Mouse (Mus musculus): ENCODE measurements around the gene Sdr9c7. TPM values are rescaled to one million over a fixed set of nuclear protein-coding genes. Genes with fewer than 3 reads are reported as not detected.
"Not testable (repeated sequence)": the region's sequence is repeated elsewhere in the genome, so short reads cannot be mapped to it uniquely, and the experiment has no call there.

Gene Sdr9c7
- total RNA-seq (2021): not detected
- long read RNA-seq: 0 reads

DNA sequence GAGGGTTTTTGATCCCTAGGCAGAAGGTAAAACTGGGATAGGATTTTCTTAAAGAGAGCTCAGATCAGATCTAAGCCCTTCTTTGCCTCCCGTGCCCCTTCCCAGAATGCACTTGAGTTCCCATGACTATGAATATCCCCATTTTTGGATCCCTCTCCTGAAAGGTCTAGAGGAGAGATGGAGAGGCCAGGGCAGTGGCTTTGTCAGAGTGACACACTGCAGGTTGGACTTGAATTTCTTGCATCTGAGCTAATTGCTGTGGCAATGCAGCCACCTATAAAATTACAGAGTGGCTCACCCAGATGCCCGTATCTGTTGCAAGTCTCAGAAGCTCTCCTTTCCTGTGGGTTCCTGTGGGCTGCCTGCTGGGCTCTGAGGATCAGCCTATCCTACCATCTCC lies at the start of gene Sdr9c7:
Gene Sdr9c7 (plus strand): TSS at position 301 of the 400 bp plus-strand sequence.
- DNase-seq (ENCODE audit: low spot score in 2 of 2): no peak

DNA sequence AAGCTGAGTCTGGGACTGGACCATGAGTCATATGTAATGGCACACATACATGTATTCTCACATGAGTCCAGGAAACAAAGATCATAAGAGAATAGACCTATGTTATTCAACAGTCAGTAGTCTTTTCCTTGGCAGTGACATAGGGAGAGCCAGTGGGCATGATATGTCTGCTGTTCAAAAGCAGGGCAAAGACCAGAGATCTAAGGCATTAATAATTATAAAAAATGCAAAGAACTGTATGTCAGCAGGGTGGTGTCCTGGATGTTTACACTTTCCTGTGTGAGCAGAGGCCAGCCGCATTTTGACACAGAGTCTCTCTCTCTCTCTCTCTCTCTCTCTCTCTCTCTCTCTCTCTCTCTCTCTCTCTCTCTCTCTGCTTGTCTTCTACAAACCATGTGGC lies 48.7 kb upstream of the Sdr9c7 start, which contains the start of gene Rdh19:
Gene Rdh19 (plus strand): TSS at position 301 of the 400 bp plus-strand sequence.
- DNase-seq (ENCODE audit: low spot score in 2 of 2): no peak

DNA sequence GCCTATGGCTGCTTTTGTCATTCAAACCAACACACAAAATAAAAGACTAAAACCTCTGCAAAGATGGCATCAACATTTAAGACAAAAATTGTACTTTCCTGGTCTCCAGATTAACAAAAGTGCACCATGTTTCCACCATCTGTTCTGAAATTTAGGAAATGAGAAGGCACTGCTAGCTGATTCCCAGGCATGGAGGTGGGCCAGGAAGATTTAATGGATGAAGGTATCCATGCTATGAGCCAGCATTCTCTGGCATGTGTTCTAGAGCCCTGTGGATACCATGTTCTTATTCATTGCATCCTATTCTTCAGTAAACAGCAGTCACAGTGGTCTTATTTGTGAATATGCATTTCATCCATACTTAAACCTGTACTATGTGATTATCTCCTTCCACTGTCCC lies 41.9 kb upstream of the Sdr9c7 start:
- DNase-seq (ENCODE audit: low spot score in 2 of 2): no peak

DNA sequence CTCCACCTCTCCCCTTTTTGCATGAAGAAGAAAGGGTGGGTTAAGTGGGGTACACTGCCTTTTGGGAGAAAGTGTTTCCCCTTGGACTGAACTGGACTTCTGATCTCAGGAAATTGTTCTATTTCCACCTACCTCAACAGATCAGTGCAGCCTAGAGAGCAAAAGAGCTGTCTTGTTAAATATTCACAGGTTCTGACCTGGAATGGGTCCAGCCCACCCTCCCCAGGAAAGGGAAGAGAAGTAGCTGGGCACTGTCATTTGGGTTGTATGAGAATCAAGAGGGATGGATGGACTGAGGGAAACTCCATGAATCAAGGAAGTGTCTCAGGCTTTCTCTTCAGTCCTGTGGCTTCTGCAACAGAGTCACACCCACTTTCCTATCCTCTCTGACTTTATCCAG lies 33.4 kb upstream of the Sdr9c7 start:
- DNase-seq (ENCODE audit: low spot score in 2 of 2): no peak

DNA sequence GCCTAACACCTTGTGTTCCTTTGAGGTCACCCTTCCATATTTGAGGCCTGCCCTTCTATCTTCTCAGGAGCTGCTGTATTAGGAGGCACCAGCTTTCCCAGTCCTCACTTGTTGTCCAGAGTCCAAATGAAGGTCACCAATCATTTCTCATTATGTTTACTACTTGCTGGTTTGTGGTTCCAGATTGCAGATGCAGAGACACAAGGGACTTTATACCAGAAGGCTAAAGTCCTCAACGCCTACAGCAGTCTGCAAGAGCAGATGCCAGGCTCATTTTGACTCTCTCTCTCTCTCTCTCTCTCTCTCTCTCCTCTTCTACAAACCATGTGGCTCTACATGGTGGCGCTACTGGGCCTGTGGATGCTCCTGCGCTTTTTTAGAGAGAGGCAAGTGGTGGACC lies 32.1 kb upstream of the Sdr9c7 start, which contains the start of gene Rdh16f2:
Gene Rdh16f2 (plus strand): TSS at position 243 of the 400 bp plus-strand sequence.
- no peak for DNase-seq (ENCODE audit: low spot score in 2 of 2)

DNA sequence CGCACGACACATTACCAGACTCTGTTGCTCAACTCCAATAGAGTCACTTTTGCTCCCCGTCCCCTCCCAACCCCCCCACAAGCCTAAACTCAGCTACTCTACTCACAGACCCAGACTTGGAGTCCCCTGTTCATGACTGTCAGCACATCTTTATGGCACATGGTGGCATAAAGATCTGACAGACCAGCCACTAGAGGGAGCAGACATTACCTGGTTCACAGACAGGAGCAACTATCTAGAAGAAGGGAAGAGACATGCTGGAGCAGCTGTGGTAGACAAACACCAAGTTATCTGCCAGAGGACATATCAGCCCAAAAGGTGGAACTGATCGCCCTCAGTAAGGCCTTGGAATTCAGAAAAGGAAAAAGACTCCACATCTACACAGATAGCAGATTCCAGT lies 25.8 kb upstream of the Sdr9c7 start:
- no peak for DNase-seq (ENCODE audit: low spot score in 2 of 2)

DNA sequence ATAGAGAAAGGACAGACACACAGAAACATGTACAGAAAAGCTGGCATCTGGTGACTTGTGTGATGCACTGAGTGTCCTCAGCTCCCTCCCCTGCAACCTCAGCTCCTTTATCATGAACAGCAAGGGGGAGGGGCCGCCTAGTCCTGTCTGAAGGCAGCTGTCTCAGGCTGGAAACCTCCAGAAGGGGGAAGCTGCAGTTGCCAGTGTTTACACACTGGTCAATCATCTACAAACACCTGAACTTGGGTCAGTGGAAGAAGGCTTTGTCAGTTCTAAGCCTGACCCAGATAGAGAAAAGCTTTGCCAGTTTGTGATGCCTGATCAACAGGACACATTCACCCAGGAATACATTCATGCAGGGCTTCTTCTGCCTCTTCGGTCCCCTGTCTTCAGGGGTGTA lies 20.6 kb upstream of the Sdr9c7 start:
- no peak for DNase-seq (ENCODE audit: low spot score in 2 of 2)

DNA sequence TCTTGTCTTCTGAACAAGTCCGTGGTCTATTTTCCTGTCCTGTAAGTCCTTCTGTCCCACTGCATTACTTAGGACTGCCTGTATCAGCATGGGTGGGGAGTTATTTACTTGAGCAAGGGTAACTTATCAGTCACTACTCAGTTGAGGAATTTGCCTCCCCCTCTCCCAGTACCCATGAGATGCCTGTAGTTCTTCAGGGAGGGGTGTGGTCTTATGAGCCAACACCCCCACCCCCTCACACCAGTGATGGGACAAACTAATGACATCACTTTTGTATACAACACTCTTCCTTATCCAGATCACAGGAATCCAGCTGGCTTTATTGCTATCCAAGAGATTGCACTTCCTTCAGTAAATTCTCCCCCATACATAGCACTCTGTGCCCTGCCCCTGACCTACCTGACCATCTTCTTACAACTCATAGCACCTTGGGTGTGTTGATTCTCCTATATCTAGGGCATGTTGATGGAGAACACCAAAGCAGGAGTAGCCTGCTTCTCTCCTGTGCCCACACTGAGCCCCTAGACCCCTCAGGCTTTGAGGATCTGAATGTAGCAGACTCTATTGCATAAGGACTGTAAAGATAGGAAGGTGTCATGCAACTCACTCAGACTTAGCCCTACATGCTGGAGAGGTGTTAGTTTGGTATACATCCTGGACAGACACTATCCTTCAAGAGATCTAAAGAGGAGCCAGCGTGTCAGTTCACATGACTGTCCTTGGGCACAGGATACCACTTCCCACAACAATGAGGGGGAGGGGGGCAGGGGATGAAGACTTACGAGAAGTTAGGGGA lies 19.9 kb upstream of the Sdr9c7 start:
- no peak for DNase-seq (ENCODE audit: low spot score in 2 of 2)

DNA sequence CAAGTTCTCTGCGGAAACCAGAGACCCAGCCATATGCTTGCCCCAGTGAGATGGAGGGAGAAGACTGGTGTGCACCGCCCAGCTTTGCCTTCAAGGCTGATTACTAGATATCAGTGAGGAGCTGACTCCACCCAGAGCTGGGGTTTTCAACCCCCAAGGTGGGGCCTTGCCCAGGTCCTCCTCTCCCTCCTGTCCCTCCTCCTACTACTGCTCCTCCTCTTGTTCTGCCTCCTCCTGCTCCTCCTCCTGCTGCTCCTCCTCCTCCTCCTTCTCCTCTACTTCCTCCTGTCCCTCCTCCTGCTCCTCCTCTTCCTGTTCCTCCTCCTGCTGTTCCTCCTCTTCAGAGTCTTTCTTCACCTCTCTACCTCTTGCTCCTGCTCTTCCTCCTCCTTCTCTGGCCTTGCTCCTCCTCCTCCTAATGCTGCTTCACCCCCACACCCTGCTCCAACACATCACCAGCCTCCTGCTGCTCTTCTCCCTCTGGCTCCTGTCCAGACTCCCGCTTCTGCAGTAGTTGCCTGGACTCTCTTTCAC lies 19.1 kb upstream of the Sdr9c7 start:
- no peak for DNase-seq (ENCODE audit: low spot score in 2 of 2)

DNA sequence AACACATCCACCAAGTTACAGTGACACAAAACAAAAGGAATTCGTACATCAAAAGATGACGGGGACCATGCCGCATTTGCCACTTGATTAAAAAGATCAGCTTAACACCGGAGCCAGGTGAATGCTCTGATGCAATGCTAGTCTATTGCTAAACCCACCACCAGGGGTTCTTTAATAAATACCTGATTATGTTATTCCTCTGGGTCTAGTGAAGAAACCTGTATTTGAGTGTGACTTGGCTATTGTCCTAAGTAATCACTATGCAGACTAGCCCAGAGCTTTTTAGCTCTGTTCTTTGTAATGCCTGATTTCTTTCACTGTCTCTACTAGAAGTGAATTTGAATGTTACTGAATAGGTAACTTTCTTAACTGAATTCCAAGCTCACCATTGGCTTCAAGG lies 17.3 kb upstream of the Sdr9c7 start:
- no peak for DNase-seq (ENCODE audit: low spot score in 2 of 2)

DNA sequence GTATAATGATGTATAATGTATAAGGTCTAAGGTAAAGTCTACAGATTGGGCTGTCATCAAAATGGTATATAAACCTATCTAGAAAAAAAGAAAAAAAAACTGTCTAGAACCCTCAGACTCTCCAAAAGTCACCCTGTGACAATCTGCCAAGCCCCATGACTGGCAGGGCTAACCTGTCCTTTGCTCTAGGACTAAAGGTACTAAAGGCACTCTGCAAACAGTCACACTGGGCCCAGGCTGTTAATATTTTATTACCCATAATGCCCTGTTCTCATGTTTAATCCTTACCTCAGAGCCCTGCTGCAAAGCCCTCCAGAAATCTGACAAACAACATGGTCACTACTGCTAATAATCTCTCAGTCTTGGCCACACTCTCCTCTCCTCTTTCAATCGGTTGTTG lies 11.8 kb upstream of the Sdr9c7 start:
- DNase-seq (ENCODE audit: low spot score in 2 of 2): no peak

DNA sequence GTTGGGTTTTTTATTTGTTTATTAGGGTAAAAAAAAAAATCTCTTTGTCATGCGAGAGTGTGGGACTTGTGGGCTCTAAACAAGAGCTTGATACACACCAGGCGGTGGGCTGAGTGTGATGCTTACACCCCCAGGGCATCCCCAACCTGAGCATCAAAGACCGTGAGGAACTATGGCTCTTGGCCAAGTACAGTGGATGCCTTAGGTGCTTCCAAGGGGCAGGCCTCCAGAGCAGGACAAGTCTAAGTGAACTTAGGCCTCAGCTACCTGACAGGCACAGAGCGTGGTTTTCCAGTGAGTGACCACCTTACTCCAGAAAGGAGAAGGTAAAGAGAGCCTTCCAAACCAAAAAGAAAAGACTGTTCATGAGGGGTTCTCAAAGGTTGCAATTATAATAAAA lies 11.3 kb upstream of the Sdr9c7 start:
- no peak for DNase-seq (ENCODE audit: low spot score in 2 of 2)

DNA sequence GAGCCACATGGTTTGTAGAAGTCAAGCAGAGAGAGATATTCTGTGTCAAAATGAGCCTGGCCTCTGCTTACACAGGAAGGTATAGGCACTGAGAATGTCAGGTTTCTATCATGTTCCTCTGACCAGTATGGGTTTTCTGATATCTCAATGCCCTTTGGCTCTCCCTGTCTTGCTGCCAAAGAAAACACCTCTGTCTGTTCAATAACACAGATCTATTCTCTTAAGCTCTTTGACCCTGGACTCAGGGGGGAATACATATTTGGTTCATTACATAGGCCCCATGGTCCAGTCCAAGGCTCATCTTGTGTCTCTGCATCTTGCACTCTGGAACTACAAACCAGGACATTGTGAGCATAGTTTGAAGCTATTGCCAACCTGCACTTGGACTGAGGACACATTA lies 9.7 kb upstream of the Sdr9c7 start, which contains the start of gene Rdh7:
Gene Rdh7 (minus strand): TSS at position 213 of the 400 bp plus-strand sequence.
- no peak for DNase-seq (ENCODE audit: low spot score in 2 of 2)

DNA sequence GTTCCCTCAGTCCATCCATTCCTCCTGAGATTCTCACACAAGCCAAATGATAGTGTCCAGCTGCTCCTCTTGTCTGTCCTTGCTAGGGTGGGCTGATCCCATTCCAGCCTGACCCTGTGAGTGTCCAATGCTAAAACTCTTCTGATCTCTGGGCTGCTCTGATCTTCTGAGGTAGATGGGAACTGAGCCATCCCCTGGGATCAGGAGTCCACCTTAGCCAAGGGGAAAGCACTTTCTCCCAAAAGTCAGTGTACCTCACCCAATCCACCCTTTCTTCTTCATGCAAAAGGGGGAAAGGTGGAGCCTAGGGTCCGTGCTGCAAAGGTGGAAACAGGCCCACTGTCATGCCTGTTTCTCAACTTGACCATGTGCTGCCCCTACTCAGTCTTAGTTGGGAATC lies 6.8 kb upstream of the Sdr9c7 start:
- DNase-seq (ENCODE audit: low spot score in 2 of 2): no peak

DNA sequence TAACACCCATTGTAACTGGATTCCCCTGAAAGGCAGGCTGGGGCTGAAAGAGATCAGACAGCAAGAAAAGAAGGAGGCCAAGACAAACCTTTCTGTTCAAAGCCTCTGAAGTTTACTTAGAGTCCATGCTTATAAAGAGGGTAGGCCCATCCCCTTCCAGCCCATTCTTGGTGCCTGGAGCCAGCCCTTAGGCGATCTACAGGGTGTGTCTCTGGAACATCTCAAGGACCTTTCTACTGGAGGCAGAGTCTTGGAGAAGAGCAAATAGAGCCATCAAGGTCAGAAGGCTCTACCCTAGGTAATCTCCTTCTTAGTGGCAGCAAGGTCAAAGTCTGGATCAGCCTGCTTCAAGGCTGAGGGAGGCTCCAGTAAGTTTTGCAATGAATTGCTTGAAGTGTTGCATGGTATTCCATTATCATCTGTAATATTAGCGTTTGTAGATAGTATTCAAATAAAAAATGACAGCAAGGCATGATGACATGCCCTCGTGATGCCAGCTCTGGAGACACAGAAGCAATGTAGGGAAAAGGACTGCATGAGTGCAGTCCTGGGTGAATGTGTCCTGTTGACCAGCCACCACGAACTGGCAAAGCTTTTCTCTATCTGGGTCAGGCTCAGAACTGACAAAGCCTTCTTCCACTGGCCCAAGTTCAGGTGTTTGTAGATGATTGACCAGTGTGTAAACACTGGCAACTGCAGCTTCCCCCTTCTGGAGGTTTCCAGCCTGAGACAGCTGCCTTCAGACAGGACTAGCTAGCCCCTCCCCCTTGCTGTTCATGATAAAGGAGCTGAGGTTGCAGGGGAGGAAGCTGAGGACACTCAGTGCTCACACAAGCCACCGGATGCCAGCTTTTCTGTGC lies 4.9 kb upstream of the Sdr9c7 start:
- not testable (repeated sequence) for DNase-seq (ENCODE audit: low spot score in 2 of 2)

DNA sequence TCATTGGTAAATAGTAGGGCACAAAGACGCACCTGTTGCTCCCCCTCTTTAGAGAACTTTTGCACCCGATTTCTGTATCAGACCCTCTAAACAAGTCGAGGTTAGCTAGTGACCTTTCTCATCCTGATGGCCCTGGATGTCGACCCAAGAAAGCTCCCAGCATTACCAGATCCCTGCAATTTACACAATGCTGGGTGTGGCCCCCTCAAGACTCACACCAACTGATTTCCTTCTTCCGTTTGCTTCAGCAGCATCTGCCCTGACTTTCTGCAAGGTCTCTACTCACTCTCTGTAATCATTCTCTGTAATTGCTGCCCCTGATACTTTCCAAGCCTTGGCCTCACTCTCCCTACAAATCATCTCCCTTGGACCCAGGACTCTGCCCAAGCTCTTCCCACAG lies 1.6 kb upstream of the Sdr9c7 start:
- DNase-seq (ENCODE audit: low spot score in 2 of 2): no peak

DNA sequence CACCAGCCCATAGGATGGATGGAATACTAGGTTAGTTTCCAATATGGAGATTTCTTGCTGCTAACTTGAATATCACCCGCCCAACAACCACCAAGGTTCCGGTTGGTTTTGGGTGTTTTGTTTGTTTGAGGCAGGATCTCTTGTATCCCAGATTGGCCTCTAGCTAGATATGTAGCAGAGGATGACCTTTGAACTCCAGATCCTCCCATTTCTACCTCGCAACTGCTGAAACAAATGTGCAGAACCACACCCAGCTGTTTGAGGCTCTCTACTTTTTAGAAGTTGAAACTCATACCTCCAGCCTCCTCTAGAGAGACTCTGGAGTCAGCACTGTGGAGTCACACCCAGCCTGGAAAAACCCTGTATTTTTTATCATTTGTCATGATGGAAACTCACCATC lies 812 bp upstream of the Sdr9c7 start:
- DNase-seq (ENCODE audit: low spot score in 2 of 2): no peak

DNA sequence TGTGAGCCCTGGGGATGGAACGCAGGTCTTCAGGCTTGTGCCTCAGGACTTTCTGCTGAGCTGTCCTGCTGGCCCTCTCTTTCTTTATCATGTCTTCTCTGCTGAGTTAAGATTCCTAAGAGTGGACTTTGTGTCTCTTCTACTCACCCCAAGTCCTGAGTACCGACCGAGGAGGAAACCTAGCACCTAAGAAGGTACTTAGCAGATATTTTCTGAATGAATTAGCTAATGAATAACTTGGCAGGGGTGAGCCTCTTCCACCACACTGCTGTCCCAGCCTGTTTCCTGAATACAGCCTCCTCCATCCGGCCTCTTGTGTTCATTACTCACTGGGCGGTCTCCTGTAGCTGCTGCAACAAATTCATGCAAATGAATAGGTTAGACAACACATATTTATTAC lies 1.5 kb downstream of the Sdr9c7 start:
- no peak for DNase-seq (ENCODE audit: low spot score in 2 of 2)

DNA sequence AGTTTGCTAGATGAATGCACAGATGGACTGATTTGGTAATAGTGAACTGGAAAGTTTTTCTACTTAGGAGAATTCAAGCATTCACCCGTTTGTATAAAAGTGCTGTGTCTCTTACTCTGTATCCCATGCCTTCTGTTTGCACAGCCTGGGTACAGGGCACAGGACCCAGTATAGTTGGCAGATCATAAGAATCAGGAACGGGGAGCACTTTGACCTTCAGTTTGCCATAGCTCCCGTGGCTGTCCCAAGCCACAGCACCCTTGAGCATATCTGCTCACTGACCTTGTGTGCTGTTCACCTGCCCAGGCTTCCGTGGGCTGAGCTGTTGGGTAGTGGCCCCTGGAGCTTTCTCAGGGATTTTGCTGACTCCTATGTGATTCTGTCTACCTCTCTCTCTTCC lies 3.4 kb downstream of the Sdr9c7 start:
- DNase-seq (ENCODE audit: low spot score in 2 of 2): no peak

DNA sequence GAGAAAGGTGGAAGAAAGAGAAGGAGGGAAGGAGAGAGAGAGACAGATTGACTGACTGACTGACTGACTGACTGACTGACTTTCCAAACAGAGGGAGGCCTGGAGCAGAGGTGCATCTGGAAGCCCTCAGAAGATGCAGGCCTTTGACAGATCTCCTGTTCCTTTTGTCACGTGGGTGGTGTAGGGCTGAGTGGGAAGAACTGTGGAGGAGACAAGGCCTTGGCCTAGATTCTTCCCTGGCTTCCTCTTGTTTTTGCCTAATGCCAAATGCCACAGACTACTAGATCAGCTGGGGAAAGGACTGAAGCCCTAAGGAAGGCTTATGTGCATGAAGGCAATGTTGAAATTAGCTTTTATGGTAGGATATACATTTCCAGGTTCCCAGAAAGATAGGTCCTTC lies 4.8 kb downstream of the Sdr9c7 start:
- no peak for DNase-seq (ENCODE audit: low spot score in 2 of 2)

DNA sequence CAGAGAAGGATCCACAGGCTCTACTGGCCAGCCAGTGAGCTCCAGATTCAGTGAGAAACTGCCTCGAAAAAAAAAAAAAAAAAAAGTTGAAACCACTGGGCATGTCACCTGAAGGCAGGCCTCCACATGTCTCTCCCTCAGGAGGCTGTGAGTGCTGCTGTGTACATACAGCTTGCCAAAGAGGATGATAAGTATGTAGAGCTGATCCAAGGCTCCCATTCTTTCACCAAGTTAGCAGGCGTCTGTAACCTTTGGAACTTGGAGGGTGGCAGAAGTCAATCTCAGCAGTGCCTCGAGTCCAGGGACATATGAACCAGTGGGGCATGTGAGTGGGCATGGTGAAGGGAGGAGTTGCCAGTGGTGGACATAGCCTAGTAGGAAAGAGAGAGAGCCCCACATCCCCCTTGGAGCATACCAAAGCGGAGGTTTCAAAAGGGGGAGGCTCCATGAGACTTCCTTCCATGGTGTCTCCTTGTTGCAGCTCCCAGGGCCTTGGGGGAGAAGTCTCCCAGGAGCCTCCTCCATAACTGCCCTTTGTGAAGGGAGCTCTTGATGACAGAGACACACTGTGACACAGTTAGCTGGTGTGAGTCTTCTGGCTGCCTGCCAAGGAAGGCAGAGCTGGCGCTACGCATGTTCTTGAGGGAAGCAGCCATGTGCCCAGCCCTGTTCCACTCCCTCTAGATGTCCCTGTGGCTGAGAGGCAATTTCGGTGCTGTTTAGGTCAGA lies 6.6 kb downstream of the Sdr9c7 start:
- peak; percentile 8 to 38 for DNase-seq (ENCODE audit: low spot score in 2 of 2)
